Mouse (Mus musculus) forebrain, embryonic 13.5 days (tissue): ENCODE data around the gene Hoxa1. TPM values are rescaled to one million over a fixed set of nuclear protein-coding genes. Genes with fewer than 3 reads are reported as not detected.

ENCODE experiments used
- polyA plus RNA-seq: library from polyadenylated mRNA; unstranded; fragments of >200 nt; fragmentation: Nextera tagmentation; extraction: Ambion mirVana; gene quantifications from 2 replicates; pipeline ENCODE4 v1.2.1, GENCODE M21; 2015

Gene Hoxa1
- polyA plus RNA-seq, 1 experiment from 2014 or later = not detected

Other genes with a start within 250 kb of the Hoxa1 start
- gene Skap2, start 145.8 kb downstream of the Hoxa1 start, polyA plus RNA-seq = 3.6 and 4.1 TPM in 2 replicates
- gene Hoxa2, start 6.5 kb upstream of the Hoxa1 start, polyA plus RNA-seq = not detected in 2 replicates
- gene 5730596B20Rik, start 19.2 kb upstream of the Hoxa1 start, polyA plus RNA-seq = not detected in 2 replicates
- gene Hoxa4, start 33.4 kb upstream of the Hoxa1 start, polyA plus RNA-seq = not detected in 2 replicates
- gene Hoxa5, start 46.3 kb upstream of the Hoxa1 start, polyA plus RNA-seq = not detected in 2 replicates
- not detected in 2 replicates for gene Hoxa6, start 50.4 kb upstream of the Hoxa1 start, polyA plus RNA-seq
- gene Hoxa3, start 55.0 kb upstream of the Hoxa1 start, polyA plus RNA-seq = not detected in 2 replicates
- not detected in 2 replicates for gene Gm28308, start 55.0 kb upstream of the Hoxa1 start, polyA plus RNA-seq
- not detected in 2 replicates for gene Hoxa7, start 63.5 kb upstream of the Hoxa1 start, polyA plus RNA-seq
- gene Hoxa9, start 72.8 kb upstream of the Hoxa1 start, polyA plus RNA-seq = not detected in 2 replicates
- gene Hoxa10, start 82.5 kb upstream of the Hoxa1 start, polyA plus RNA-seq = 0.09 TPM in 1 of 2 replicates, not detected in the other
- 0.12 TPM in 1 of 2 replicates, not detected in the other for gene Hoxa11, start 87.5 kb upstream of the Hoxa1 start, polyA plus RNA-seq
- gene Hoxa13, start 102.6 kb upstream of the Hoxa1 start, polyA plus RNA-seq = not detected in 2 replicates
- gene Evx1, start 155.2 kb upstream of the Hoxa1 start, polyA plus RNA-seq = not detected in 2 replicates